Mouse (Mus musculus): Measurements from ENCODE around the gene G6pc.
A peak's percentile ranks its signal among the peaks of the same experiment; 100 is the strongest.
"Not testable (repeated sequence)": the region's sequence is repeated elsewhere in the genome, so short reads cannot be mapped to it uniquely, and the experiment has no call there.

The G6pc gene

GRCm38 (mm10) chr11:101367326-101367935 lies at the start of gene G6pc:
TSS of gene G6pc (plus strand) at chr11:101367561.
- DNase-seq, result no peak

- DNase-seq, result peak; percentile 68
These were observed 43.8 kb upstream of the G6pc start for GRCm38 (mm10) chr11:101323609-101324008.

GRCm38 (mm10) chr11:101324763-101325162 lies 42.6 kb upstream of the G6pc start, which contains the start of gene Aoc2:
TSS of gene Aoc2 (plus strand) at chr11:101325063.
- DNase-seq, result no peak

- DNase-seq, result not testable (repeated sequence)
These were observed 42.2 kb upstream of the G6pc start for GRCm38 (mm10) chr11:101325201-101325600.

- no peak for DNase-seq
These were observed 41.2 kb upstream of the G6pc start for GRCm38 (mm10) chr11:101326147-101326546.

- DNase-seq, result no peak
These were observed 40.0 kb upstream of the G6pc start for GRCm38 (mm10) chr11:101327311-101327710.

- DNase-seq, result peak; percentile 65
These were observed 38.3 kb upstream of the G6pc start for GRCm38 (mm10) chr11:101328941-101329635.

- DNase-seq, result no peak
These were observed 36.9 kb upstream of the G6pc start, which contains the start of gene Aoc3 for GRCm38 (mm10) chr11:101330371-101330924. TSS of gene Aoc3 (plus strand) at chr11:101330605.

GRCm38 (mm10) chr11:101330961-101331360 lies 36.4 kb upstream of the G6pc start:
- DNase-seq, result not testable (repeated sequence)

- DNase-seq, result no peak
These were observed 34.8 kb upstream of the G6pc start for GRCm38 (mm10) chr11:101332537-101332936.

GRCm38 (mm10) chr11:101334023-101334422 lies 33.3 kb upstream of the G6pc start:
- no peak for DNase-seq

- DNase-seq, result no peak
These were observed 32.8 kb upstream of the G6pc start for GRCm38 (mm10) chr11:101334516-101334915.

- DNase-seq, result no peak
These were observed 31.7 kb upstream of the G6pc start for GRCm38 (mm10) chr11:101335685-101336084.

- DNase-seq, result no peak
These were observed 29.1 kb upstream of the G6pc start for GRCm38 (mm10) chr11:101338123-101338760.

GRCm38 (mm10) chr11:101347083-101347775 lies 20.1 kb upstream of the G6pc start:
- no peak for DNase-seq

GRCm38 (mm10) chr11:101348774-101349173 lies 18.6 kb upstream of the G6pc start:
- DNase-seq, result no peak

- DNase-seq, result no peak
These were observed 18.1 kb upstream of the G6pc start for GRCm38 (mm10) chr11:101349216-101349615.

GRCm38 (mm10) chr11:101351100-101351720 lies 16.2 kb upstream of the G6pc start:
- no peak for DNase-seq

GRCm38 (mm10) chr11:101351721-101352111 lies 15.6 kb upstream of the G6pc start:
- DNase-seq, result no peak

GRCm38 (mm10) chr11:101353436-101353835 lies 13.9 kb upstream of the G6pc start:
- DNase-seq, result no peak

- DNase-seq, result no peak
These were observed 12.8 kb upstream of the G6pc start for GRCm38 (mm10) chr11:101354438-101355010.

GRCm38 (mm10) chr11:101355916-101356315 lies 11.4 kb upstream of the G6pc start:
- no peak for DNase-seq
